Mouse (Mus musculus) left cerebral cortex, adult 9 months (tissue): ENCODE measurements around the gene Faap20.

ENCODE experiments used
- DNase-seq, 2 experiments: peaks; one replicate each; pipeline ENCODE4 v3.0.0; 2022; ENCODE audit warnings: low spot score in 2 of 2

The Faap20 gene

GRCm38 (mm10) chr4:155249648-155250351, at the start of gene Faap20:
Gene Faap20, plus strand, starts transcription at chr4:155249802.
- peak in 1 of 2 experiments; percentile 79 for DNase-seq

GRCm38 (mm10) chr4:155200861-155201390, 48.7 kb upstream of the Faap20 start:
- DNase-seq: no peak

- DNase-seq: no peak
Measured at GRCm38 (mm10) chr4:155201764-155202163, 47.8 kb upstream of the Faap20 start.

DNA sequence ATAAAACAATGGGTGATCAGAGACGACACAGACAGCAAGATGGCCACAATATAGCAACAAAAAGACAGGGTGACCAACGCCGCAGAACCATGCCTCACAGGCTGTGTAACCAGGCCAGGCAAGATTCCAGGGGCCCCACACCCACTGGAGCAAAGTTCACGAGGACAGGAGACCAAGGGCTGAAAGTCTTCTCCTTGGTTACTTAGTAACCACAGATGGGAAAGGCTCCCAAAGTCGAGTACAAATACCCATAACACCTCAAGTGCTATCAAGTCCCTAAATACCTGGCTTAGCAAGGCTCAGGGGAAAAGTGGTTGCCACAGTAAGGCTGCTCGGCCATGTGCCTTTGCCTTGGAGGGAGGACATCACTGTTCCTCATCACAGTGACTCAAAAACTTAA, 43.7 kb upstream of the Faap20 start:
- no peak for DNase-seq

- DNase-seq: no peak
Measured at GRCm38 (mm10) chr4:155206498-155206897, 43.1 kb upstream of the Faap20 start.

DNA sequence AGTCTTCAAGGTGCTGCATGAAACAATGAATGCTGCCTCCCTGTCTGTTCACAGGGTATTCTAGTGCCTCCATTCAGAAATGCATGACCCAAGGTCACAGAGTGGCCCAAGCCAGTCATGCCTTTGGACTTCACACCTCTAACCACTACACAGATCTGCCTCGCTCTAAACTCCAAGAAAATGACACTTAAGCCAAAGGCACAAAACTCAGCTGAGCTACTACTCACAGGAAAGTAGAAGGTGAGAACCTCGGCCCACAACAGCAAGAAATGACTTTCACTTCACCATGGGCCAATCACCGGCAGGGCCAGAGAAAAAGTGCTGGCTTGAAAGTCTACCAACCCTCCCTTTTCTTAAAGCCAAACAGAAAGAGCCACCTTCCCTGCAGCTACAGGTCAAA, 41.8 kb upstream of the Faap20 start:
- DNase-seq: no peak

DNA sequence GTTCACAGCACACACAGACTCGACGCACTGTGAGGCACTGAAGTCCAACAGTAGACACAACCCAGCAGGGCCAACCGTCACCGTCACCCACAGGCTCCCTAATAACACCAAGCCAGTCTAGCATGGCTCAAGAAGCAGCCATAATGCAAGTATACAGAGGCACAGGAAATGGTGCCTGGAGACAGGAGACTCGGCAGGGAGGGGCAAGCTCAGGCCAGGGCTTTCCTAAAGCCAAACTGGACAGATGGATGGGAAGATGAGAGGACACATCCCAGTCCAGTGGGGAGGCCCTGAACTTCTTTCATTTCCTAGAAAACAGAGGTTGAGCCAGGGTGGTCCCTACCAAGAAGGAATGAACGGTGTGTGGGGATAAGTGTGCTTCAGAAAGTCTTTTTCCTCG, 41.0 kb upstream of the Faap20 start:
- DNase-seq: no peak

- DNase-seq: no peak
Measured at GRCm38 (mm10) chr4:155209079-155209478, 40.5 kb upstream of the Faap20 start.

DNA sequence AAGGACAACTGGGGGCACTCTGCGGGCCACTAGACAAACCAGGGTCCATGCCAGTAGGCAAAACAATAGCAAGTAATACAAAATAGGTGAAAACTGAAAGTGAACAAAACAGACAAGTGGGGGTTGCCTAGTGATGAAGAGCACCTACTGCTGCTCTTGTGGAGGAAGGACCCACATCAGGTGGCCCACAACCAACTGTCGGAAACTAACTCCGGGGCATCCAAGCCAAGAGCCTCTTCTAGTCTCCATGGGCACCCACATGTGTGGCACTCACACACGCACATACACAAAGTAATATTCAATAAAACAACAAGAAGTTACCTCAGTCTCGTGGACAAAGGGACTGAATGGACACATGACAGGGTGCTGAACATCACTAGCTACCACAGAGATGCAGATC, 40.1 kb upstream of the Faap20 start:
- no peak for DNase-seq

DNA sequence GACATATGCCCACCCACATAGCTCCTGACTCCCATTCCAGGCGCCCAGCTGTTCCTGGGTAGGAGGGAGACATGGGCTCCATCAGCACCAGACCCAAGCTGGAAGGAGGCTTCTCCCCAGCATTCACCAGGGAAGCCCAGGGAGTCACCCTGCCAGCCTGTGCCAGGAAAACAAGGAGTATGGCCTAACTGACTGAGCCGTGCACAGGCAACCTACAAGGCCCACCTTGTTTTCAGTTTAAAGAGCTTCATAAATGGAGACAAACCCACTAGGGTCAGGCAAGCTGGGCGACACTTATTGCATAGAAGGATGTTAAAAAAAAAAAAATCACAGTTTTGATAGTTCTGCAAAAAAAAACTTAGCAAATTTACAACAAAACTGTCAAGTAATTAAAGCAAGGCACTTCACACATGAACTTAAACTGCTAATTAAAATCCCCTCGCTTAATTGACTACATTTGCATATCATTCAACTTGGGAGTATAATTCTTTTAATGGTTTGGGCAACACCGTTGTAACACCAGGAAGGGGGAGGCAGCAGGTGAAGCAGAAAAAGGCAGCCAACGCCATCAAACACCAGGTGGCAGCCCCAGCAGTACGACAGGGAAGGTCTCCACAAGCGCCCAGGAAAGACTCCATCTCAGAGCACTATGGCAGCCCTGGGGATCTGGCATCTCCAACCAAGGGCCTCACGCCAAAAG, 36.4 kb upstream of the Faap20 start:
- peak in 1 of 2 experiments; percentile 45 for DNase-seq

GRCm38 (mm10) chr4:155213752-155214054, 35.9 kb upstream of the Faap20 start:
- DNase-seq: no peak

DNA sequence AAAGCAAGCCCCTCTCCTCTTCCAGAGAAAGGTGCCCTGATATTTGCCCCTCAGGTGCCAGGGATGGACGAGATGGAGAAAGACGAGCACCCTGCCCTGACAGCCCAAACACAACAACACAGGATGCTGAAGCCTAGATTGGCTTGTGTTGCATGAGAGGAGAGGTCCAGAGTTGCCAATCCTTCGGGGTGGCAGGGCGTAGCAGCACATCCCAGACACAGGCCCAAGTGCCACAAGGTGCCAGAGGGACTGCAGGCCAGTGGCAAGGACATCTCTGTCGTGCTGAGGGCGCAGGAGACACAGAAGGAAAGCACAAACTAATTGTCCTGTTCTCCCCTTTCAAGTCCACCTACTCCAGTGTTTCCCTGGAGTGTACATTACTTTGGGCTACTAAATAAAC, 35.4 kb upstream of the Faap20 start:
- no peak for DNase-seq

DNA sequence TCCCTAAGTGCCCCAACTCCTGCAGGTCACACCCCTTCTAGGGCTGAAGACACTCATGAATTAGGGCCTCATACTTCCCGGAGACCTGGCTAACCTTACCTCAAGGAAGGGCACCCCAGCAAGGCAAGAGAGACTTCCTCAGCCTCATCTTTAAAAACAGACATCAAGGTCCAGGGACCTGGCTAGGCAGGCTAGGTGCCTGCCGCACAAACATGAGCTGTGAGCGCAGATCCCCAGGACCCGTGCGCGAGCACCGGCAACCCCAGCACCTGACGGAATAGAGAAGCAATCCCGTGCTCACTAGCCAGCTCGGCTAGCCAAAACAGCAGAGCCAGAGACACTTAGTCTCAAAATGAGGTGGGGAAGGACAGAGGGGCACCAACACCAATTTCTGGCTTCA, 34.8 kb upstream of the Faap20 start:
- no peak for DNase-seq

DNA sequence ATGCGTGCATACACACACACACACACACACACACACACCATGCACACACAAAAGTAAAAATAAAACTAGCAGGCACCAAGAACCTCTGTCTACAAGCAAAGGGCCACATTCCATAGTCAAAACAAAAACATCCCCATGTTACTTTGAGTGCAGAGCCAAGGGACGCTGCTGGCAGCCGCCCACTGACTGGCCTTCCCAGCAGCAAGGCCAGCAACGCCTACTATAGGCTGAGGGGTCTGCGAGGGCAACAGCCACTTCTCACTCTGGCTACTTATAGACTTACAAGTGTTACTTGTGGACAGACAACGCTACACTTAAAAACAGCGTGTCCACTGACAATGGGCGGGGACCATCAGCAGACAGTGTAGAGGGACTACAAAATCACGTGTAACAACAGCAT, 34.4 kb upstream of the Faap20 start:
- DNase-seq: no peak

GRCm38 (mm10) chr4:155215773-155216630, 33.6 kb upstream of the Faap20 start:
- DNase-seq: peak in 1 of 2 experiments; percentile 61

- no peak for DNase-seq
Measured at GRCm38 (mm10) chr4:155217241-155218103, 32.1 kb upstream of the Faap20 start.

DNA sequence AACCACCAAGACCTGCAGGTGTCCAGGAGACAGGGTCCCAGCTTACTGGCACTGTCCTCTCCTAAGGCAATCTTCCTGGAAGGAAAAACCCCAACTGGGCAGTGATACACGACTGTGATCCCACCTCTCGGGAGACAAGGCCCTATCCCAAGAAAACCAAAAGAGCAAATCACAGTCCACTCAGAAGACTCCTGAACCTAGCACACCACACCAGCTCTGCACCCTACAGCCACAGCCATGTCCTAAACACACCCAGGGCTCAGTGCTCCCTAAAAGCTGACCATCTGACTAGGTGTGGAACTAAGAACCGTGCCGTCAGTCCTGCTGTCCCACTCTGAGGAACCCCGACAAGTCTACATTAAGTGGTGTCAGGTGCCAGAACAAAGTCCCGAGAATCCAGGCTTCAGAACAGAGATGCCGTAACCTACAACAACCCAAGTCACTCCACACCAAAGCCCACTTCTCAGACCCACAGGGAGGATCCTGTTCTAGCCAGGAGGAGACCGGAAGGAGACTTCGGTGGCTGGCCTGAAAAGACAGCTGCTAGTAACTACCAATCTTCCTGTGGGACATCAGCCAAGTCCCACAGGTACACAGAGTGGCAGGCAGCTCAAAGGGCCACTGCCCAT, 31.4 kb upstream of the Faap20 start:
- DNase-seq: no peak

GRCm38 (mm10) chr4:155219271-155220212, 30.1 kb upstream of the Faap20 start:
- DNase-seq: no peak

DNA sequence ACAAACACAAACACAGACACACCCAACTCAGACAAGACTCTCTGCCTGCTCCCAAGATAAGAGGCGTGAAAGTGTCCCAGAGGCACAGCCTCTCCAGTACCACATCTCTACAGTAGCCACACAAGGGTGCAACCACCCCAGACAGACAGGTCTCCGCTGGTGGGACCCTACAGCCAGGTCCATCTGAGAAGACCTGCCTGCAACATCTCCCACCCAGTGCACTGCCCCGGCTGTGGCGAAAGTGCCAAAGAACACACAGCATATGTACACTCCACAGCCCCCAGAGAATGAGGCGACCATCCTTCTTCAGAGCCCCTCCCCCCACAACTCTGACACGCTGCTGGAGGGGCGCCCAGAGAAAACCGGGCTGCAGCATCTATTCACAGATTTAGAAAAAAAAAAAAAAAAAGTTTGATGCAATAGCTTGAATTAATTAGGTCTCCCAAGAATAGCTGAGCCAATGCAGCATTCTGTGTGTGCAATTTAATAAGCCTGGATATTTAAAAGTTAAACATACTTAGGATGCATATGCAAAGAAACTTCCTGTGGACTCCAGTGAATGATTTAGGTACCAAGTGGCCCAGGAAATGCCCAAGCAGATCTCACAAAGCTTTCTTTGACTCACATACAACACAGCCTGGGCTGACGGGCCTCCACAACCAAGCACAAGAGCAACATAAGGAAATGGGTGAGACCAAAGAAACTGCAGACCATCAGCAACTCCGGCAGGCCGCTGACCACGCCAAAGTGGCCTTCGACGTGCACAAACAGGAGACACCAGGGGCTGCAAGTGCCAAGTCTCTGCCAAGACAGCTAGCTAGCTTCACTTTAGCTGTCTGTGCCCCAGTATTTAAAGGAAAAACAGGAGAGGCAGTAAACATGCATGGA, 29.1 kb upstream of the Faap20 start:
- no peak for DNase-seq
